Mouse (Mus musculus) spleen, postnatal 14 days (tissue): ENCODE results near the gene BC004004.
"Not testable (repeated sequence)": the region's sequence is repeated elsewhere in the genome, so short reads cannot be mapped to it uniquely, and the experiment has no call there.

ENCODE experiments used
- DNase-seq, 2 experiments: peaks; one replicate each; pipeline ENCODE4 v3.0.0; 2021 to 2022; ENCODE audit warnings: low spot score in 2 of 2

Gene BC004004

DNA sequence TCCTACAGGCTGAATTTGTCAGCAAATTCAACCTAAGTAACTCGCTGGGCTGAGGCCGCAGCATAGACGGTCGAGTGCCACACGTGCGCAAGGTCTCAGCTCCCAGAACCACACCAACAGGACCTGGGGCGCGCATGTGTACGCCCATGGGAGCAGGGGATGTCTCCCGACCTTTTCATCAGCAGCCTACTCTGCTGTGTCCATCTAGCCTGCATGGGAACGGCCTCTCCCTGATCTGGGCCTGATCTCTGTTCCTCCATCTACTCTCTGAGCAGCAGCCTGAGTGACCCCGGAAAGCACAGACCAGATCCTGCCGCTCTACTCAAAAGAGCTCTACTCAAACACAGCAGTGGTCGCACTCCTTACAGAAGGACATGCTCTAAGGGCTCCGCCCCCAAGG, 8.1 kb upstream of the BC004004 start:
- DNase-seq = no peak

DNA sequence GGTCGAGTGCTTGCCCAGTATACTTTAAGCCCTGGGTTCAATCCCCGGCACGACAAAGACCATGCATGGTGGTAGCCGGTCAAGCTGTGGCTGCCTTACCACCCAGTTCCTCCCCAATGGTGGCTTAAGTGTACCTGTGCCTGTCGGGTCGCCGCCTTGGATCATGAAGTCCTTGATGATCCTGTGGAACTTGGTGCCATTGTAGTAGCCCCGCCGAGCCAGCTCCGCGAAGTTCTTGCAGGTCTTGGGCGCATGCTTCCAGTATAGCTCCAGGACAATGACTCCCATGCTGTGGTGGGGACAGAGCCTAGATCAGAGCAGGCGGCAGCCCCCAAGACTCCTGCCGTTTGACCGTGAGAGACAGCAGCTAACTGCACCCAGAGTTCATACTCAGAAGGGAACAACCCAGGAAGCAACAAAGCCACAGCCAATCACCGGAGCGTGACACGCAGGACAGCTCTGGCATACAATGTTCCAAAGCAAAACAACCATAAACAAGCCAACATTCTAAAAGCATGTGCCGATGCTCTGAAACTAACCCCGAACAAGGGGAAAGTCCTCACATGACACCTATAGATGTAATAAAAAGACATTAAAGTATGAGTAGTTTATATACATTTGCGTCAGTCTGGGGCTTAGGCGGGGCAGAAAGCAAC, 6.9 kb upstream of the BC004004 start:
- DNase-seq = no peak

DNA sequence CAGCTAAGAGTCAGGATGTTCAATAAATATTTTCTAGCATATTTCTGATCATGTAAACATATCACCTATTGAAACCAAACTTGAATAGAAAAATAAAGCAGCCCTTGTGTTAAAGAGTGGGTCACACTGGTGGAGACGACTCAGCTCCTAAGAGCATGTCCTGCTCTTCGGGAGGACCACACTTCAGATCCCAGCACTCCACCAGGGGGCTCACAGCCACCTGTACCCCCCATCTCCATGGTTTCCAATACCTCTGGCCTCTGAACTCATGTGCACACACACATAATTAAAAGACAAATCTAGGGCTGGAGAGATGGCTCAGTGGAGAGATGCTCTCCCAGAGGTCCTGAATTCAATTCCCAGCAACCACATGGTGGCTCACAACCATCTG, 6.3 kb upstream of the BC004004 start:
- DNase-seq = no peak

DNA sequence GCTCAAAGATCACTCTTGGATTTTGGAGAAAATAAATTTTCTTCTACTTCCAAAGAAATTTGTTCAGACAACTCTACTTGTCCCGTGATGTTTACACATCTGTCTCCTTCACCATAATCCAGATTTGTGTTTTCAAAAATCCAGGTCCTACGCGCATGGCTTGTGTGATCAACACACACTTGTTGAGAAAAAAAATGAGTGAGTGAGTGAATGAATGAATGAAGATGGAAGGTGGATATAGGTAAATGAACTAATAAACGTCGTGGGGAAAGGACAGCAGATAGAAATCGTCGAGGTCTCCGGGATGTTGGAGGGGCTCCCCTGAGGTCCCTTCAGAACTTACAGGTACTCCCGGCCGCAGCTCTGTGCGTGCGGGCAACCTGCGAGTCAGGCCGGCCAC, 5.2 kb upstream of the BC004004 start:
- no peak for DNase-seq

DNA sequence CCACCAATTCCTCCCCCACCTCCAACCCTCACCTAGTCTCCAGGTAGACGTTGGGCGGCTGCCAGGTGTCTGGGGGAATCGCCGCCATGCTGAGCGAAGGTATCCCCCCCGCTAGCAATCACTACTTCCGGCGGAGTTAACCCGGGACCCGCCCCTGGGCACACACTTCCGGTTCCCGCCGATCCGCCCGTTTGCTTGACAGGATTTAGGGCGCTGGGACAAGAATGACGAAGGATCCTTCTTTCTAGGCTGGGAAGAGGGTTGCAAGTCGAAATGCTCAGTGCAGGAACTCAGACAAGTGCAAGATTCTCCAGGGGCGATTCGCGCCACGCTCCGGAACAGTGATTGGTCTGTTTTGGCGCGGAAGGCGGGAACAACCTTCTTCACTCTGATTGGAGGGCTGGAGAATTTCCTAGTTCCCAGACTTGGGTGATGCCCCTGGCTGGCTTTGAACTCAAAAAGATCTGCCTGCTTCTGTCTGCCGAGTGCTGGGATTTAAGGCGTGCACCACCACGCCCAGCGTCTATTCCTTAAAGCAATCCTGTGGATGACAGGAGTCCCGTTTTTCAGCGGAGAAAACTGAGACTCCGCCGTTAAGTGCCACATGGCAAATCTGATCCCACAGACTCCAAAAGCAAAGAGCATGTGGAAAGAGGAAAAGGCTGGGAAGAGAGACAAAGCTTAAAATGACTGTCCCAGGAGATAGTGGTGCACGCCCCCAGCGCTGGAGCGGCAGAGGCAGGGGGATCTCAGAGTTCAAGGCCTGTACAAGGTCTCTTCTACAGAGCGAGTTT, 4.6 kb upstream of the BC004004 start, which contains the start of gene Ppil1:
Gene Ppil1 (minus strand): TSS at position 347 of the 794 bp plus-strand sequence.
- DNase-seq = peak; percentile 67 to 73

DNA sequence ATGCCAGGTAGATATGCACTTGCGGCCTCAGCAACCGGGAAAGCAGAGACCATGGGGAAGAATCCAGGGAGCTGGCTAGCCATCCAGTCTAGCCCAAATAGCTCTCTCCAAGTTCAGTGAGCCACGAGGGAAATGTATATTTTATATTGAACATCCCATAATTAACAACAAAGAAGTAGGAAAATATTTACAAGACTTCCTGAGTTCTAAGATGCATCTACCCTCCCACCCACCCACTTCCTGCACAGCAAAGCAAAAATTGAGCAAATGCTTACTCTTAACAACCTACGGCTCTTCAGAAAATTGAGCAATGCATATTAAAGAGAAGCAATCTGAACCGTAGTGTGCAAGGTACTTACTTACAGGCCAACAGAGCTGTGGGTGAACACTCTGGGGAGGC, 3.8 kb upstream of the BC004004 start:
- no peak for DNase-seq

DNA sequence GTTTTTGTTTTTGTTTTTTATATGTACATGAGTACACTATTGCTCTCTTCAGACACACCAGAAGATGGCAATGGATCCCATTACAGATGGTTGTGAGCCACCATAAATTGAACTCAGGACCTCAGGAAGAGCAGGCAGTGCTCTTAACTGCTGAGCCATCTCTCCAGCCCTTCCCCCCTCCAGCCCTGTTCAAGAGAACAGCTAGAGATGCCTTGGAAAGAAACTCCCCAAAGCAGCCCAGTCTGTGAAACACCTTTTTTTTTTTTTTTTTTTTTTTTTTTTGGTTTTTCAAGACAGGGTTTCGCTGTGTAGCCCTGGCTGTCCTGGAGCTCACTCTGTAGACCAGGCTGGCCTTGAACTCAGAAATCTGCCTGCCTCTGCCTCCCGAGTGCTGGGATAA, 1.5 kb upstream of the BC004004 start:
- not testable (repeated sequence) for DNase-seq

DNA sequence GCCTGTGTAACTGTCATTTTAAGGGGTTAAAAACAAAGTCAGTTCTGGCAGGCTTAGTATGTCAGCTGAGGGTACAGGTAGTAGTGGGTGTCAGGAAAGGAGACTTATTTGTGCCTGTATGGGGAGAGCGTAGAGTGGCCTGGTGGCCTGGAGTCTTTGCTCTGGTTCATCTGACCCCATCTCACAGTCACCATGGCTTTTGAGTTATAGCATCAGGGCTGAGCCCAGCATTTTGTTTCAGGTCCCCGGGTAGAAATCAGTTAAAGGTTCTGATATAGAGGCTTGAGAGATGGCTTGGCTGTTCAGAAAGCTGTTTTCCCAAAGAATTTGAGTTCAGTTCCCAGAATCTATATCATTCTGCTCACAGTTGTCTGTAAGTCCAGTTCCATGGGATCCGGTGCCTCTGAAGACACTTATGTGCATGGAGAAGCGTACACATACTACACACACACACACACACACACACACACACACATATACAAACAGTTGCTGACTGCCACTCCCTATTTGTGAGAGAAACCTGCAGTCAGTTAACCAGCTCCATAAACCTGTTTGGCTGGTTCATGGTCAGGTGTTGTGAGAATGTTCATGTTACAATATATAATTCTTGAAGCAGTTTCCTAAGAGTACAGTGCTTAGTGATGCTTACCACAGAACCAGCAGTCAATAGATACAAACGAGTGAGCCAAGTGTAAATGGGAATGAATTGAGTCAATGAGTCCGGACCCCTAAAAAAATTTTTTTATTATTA, 482 bp upstream of the BC004004 start:
- DNase-seq = no peak

DNA sequence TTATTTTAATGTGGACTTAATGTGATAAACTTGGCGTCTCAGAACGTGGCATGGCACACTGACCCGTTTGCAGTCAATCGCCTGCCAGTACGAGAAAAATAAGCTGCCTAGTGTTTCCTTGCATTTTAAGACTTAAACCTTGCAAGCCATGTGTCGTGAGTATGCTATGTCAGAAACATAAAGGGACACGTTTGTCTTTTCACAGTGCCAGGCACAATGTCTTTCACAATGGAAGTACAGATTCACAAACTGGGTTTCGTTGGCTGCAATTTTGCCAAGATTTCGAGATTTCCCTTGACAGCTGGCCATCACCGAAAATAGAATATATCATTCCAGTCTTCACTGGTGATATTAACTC, 740 bp downstream of the BC004004 start:
- no peak for DNase-seq

DNA sequence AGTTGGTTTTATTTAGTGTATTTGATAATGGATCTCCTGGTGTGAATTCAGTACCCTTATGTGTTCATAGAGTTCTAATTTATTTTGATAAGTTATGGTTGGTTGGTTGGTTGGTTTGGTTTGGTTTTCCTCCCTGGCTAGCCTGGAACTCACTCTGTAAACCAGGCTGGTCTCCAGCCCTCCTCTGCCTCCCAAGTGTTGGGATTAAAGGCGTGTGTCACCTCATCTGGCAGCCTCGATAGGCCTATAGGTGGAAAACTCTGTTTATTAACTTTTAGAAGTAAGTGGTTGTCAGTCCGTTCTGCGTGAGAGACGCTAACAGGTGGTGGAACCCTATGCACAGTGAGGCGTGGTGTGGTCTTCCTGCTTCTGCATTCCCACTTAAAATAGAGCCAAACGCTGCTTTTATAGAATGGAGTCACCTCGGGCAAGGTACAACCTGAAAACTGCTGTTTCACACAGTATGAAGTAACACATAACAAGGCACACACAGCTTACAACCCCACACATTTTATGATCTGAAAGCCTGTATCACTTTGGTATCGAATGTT, 1.6 kb downstream of the BC004004 start:
- no peak for DNase-seq

DNA sequence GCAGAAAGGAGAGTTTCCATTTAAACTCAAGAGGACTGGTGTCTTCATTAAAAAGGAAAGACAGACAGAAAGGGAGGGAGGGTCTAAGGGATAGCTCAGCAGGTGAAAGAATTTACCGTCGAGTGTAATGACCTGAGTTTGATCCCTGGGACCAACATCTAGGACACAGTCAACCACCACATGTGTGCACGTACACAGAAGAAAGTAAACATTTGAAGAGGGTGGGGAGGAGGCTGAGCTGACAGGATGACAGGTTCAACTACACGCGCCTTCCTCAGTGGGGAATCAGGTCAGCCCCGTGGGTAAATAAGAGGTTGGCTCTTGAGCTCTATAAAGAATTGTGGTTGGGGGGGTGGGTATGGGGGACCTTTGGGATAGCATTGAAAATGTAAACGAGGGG, 4.6 kb downstream of the BC004004 start:
- DNase-seq = no peak

DNA sequence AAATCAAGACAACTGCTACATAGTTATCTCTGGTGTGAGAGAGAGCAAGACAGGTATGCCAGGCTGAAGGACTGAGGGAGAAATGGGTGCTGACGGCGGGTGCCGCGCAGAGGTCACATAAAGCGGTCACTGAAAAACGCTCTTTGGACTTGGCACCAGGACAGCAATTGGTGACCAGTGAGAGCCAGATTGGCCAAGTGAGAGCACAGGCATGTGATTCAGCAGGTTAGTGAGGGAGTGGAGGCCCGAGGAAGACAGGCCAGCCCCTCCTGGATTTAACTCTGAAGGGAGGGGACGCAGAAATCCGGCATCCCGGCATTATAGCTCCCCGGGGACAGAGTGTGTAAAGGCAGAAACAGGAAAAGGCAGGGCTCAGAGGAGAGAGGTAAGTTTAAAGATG, 5.3 kb downstream of the BC004004 start:
- DNase-seq = no peak

DNA sequence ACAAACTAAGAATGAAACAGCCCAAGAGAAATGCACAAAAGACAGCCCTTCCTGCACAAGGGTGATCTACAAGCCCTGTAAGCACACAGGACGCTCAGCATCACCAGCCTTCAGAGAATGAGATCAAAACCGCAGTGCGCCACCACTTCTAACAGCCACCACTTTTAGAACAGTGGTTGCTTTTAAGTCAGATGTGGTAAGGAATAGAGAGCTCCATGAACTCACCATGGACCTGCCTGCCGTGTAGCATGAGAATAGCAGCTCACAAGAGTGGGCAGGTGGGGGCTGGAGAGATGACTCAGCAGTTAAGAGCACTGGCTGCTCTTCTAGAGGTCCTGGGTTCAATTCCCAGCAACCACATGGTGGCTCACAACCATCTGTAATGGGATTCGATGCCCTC, 11.8 kb downstream of the BC004004 start:
- no peak for DNase-seq

DNA sequence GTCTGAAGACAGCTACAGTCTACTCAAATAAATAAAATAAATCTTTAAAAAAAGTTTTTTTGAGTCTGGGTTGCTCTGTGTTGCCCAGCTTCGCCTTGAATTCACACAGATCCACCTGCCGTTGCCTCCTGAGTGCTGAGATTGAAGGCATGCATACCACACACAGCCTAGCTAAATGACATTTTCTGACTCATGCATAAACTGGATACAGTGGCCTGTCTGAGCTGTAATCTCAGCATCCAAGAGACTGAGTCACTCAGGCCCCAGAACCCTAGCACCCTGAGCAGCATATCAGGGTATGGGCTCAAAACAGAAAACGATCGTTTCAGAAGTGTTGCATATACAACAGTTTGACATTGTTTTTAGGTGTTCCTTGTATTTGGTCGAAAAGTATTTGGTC, 13.0 kb downstream of the BC004004 start:
- no peak for DNase-seq

DNA sequence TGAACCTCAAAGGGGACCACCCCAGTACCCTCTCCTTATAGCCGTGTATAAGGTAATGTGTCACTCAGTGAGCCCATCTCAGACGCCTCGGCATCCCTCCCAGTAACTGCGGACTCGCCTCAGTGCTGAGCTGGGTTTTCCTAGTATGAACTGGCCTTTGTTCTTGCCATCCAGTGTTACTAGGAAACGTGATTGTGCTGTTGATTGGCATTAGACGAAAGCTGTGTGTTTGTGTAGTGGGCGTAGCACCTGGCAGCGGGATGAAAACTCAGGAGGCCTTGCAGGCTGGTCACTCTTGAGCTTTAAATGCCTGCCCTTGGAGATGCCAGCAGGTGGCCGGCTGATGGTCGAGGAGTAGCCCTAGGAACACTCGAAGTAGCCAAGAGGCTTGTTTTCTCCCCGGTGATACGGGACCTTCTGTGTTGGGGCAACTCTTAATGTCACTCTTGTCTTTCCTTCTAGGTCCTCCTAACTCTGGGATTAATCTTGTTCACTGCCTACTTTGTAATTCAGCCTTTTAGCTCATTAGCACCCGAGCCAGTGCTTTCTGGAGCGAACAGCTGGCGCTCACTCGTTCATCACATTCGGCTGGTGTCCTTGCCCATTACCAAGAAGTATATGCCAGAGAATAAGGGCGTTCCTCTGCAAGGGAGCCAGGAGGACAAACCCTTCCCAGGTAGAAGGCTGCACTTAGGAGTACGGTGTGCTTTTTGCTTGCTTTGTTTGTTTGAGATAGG, 13.8 kb downstream of the BC004004 start:
- no peak for DNase-seq

DNA sequence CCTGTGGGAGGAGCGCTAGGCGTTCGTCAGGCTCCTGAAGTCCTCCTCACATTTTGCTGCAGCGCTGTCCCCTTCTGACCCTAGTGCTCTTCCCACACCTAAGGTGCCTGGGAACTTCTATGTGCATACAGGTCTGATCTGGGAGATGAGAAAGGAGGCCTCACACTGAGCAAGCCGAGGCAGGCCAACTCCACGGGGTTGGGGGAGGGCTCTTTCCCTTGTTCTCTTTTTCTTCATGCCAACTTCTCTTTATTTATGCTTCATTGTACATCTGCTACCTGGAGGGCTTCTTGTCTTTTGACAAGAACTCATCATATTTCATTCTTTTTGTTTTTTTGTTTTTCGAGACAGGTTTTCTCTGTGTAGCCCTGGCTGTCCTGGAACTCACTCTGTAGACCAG, 23.2 kb downstream of the BC004004 start:
- no peak for DNase-seq

DNA sequence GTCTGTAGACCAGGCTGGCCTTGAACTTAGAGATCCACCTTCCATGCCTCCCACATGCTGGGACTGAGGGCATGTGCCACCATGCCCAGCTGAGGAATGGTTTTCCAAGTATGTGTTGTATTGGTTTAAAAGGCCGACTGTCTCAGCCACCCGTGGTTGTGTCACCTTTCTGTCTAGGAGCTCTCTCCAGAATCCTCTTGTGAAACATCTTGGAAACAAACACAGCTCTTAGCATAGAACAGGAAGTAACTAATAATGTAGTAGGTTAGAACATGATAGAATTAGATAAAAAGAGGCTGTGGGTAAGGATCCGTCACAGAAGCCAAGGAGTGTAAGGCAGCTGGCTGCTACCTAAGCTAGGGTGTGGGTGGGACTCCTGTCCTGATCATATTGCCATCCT, 24.4 kb downstream of the BC004004 start:
- DNase-seq = no peak

DNA sequence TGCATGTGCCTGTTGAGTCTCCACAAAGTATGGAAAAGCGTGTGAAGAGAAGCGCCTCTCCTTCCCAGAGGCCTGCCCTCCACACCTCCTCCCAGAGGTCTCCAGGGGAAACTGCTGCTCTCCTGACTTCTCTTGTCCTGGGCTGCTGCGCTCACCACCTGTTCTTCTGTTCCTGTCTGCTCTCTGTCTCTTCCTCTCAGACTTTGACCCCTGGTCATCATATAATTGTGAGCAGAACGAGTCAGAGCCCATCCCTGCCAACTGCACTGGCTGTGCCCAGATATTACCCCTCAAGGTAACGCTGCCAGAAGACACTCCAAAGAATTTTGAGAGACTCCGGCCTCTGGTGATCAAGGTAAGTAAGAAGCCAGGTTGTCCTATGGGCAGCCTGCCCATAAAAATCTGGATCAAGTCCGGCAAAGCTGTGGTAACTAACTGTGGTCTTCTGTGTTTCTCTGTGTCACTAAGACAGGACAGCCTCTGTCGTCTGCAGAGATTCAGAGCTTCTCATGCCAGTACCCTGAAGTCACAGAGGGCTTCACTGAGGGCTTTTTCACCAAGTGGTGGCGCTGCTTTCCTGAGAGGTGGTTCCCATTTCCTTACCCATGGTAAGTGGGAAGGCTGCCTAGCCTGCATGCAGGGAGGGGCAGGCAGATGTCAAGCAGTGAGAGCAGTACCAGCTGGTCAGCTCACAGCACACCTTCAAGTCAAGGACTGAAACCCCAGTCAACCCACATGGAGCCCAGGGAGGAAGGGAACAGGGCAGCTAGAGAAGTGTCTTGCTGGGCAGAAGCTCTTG, 25.4 kb downstream of the BC004004 start:
- no peak for DNase-seq

DNA sequence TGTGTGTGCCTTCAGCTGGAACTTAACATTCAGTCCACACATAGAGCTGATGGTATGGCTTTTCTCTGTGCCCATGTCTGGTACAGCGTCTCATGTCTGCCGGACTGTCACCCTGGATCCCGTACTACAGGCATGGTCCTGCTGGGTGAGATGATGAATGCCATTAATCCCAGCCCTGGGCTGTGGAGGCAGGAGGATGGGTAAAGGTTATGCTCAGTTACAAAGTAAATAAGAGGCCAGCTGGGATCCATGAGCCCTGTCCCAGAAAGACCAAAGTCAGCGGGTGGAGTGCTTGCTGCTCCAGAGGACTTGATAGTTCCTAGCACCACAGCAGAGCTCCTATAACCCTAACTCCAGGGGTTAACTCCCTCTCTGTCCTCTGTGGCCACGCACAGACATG, 27.2 kb downstream of the BC004004 start:
- no peak for DNase-seq

DNA sequence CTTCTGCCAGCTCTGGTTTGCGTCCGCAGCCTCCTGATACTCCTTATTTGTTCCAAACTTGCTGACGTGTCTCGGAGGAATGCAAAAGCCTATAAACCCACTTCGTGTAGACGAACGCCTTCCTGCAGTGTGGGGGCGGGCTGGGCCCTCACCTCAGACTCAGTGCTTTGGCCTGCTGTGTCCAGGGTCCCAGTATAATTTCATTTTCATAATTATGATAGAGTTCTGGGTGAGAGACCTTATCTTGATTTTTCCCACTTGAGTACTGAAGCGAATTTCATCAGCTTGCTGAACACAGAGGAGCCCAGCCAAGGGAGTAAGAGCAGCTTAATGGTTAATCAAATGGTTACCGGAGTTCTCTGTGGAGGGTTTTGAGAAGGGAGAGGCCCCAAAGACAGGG, 28.7 kb downstream of the BC004004 start:
- no peak for DNase-seq

DNA sequence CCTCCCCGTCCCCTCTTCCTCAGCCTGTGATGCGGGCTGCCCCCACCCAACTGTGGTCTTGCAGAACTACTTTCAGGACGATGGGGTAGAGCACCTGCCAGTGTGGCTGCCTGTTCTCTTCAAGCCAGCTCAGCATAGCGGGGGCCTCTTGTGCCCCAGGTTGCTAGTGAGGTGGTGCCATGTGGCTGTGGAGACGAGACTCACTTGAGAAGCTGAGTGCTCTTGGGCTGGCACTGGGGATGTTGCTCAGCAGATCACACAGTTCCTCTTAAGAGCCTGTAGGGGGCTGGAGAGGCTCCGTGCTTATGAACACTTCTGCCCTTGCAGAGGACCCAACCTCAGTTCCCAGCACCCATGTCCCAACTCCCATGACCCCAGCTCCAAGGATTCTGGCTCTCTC, 29.2 kb downstream of the BC004004 start:
- DNase-seq = no peak
